Mouse (Mus musculus): ENCODE measurements around the gene Efna5. TPM values are rescaled to one million over a fixed set of nuclear protein-coding genes. Genes with fewer than 3 reads are reported as not detected.

The Efna5 gene
- polyA plus RNA-seq, 1 experiment: 0.46 TPM

GRCm38 (mm10) chr17:62675811-62676255, 205.3 kb downstream of the Efna5 start:
- 66% methylated on average over 5 of the region's 5 CpGs for WGBS
- Histone ChIP-seq H3K4me3 (ENCODE audit: low read depth, low read length) (no peak overlapping the region), H3K36me3 (ENCODE audit: control insufficient read depth, insufficient read depth, low read length) (no peaks in the 10 kb centered on the region), H3K4me1 (ENCODE audit: control insufficient read depth, insufficient read depth, insufficient read length, low read length) (no peaks in the 10 kb centered on the region), H3K27ac (ENCODE audit: insufficient read depth, low read depth, low read length) (no peak overlapping the region), H3K27me3 (ENCODE audit: control insufficient read depth, insufficient read depth, low read length) (no peaks in the 10 kb centered on the region)
- TF ChIP-seq CTCF (IDR thresholded peaks at IDR 0.05; ENCODE audit: extremely low read depth, insufficient read length, insufficient replicate concordance, low read depth, low read length) (no peak), POLR2A (IDR thresholded peaks at IDR 0.05; ENCODE audit: low read depth, low read length) (no peak)

- Histone ChIP-seq H3K36me3 (ENCODE audit: control insufficient read depth, insufficient read depth, low read length) (no peaks in the 10 kb centered on the region), H3K27ac (ENCODE audit: insufficient read depth, low read depth, low read length) (no peak overlapping the region), H3K27me3 (ENCODE audit: control insufficient read depth, insufficient read depth, low read length) (no peaks in the 10 kb centered on the region), H3K4me1 (ENCODE audit: control insufficient read depth, insufficient read depth, insufficient read length, low read length) (no peaks in the 10 kb centered on the region), H3K4me3 (ENCODE audit: low read depth, low read length) (no peak overlapping the region)
- TF ChIP-seq CTCF (IDR thresholded peaks at IDR 0.05; ENCODE audit: extremely low read depth, insufficient read length, insufficient replicate concordance, low read depth, low read length) (no peak), POLR2A (IDR thresholded peaks at IDR 0.05; ENCODE audit: low read depth, low read length) (no peak)
- WGBS: 45% methylated on average over 8 of the region's 8 CpGs
Observed at GRCm38 (mm10) chr17:62672068-62672467, 209.0 kb downstream of the Efna5 start.

- Histone ChIP-seq H3K4me3 (ENCODE audit: low read depth, low read length) (no peak overlapping the region), H3K27me3 (ENCODE audit: control insufficient read depth, insufficient read depth, low read length) (no peaks in the 10 kb centered on the region), H3K27ac (ENCODE audit: insufficient read depth, low read depth, low read length) (no peak overlapping the region), H3K4me1 (ENCODE audit: control insufficient read depth, insufficient read depth, insufficient read length, low read length) (no peaks in the 10 kb centered on the region), H3K36me3 (ENCODE audit: control insufficient read depth, insufficient read depth, low read length) (no peaks in the 10 kb centered on the region)
- TF ChIP-seq POLR2A (IDR thresholded peaks at IDR 0.05; ENCODE audit: low read depth, low read length): no peak
- no peak for TF ChIP-seq CTCF (IDR thresholded peaks at IDR 0.05; ENCODE audit: extremely low read depth, insufficient read length, insufficient replicate concordance, low read depth, low read length)
- WGBS: 84% methylated on average over 6 of the region's 6 CpGs
Observed at GRCm38 (mm10) chr17:62666761-62667160, 214.4 kb downstream of the Efna5 start.

GRCm38 (mm10) chr17:62665823-62666222, 215.3 kb downstream of the Efna5 start:
- WGBS: 83% methylated on average over 7 of the region's 7 CpGs
- H3K4me1 ChIP-seq (ENCODE audit: control insufficient read depth, insufficient read depth, insufficient read length, low read length): no peaks in the 10 kb centered on the region
- TF ChIP-seq POLR2A (IDR thresholded peaks at IDR 0.05; ENCODE audit: low read depth, low read length) (no peak), CTCF (IDR thresholded peaks at IDR 0.05; ENCODE audit: extremely low read depth, insufficient read length, insufficient replicate concordance, low read depth, low read length) (no peak)

GRCm38 (mm10) chr17:62664709-62665108, 216.4 kb downstream of the Efna5 start:
- no peak overlapping the region for H3K27ac ChIP-seq (ENCODE audit: insufficient read depth, low read depth, low read length)
- no peak for TF ChIP-seq CTCF (IDR thresholded peaks at IDR 0.05; ENCODE audit: extremely low read depth, insufficient read length, insufficient replicate concordance, low read depth, low read length)
- no peak for TF ChIP-seq POLR2A (IDR thresholded peaks at IDR 0.05; ENCODE audit: low read depth, low read length)
- WGBS: 84% methylated on average over 2 of the region's 2 CpGs

More at GRCm38 (mm10) chr17:62665823-62666222, 215.3 kb downstream of the Efna5 start:
- Histone ChIP-seq H3K4me3 (ENCODE audit: low read depth, low read length) (no peak overlapping the region), H3K36me3 (ENCODE audit: control insufficient read depth, insufficient read depth, low read length) (no peaks in the 10 kb centered on the region), H3K27me3 (ENCODE audit: control insufficient read depth, insufficient read depth, low read length) (no peaks in the 10 kb centered on the region), H3K27ac (ENCODE audit: insufficient read depth, low read depth, low read length) (no peak overlapping the region)

GRCm38 (mm10) chr17:62661801-62662200, 219.3 kb downstream of the Efna5 start:
- WGBS: 61% methylated on average over 7 of the region's 7 CpGs
- no peaks in the 10 kb centered on the region for H3K4me1 ChIP-seq (ENCODE audit: control insufficient read depth, insufficient read depth, insufficient read length, low read length)
- no peaks in the 10 kb centered on the region for H3K27me3 ChIP-seq (ENCODE audit: control insufficient read depth, insufficient read depth, low read length)
- TF ChIP-seq POLR2A (IDR thresholded peaks at IDR 0.05; ENCODE audit: low read depth, low read length) (no peak), CTCF (IDR thresholded peaks at IDR 0.05; ENCODE audit: extremely low read depth, insufficient read length, insufficient replicate concordance, low read depth, low read length) (no peak)
- H3K27ac ChIP-seq (ENCODE audit: insufficient read depth, low read depth, low read length): no peak overlapping the region
- no peak overlapping the region for H3K4me3 ChIP-seq (ENCODE audit: low read depth, low read length)
- H3K36me3 ChIP-seq (ENCODE audit: control insufficient read depth, insufficient read depth, low read length): no peaks in the 10 kb centered on the region

More at GRCm38 (mm10) chr17:62664709-62665108, 216.4 kb downstream of the Efna5 start:
- no peaks in the 10 kb centered on the region for H3K27me3 ChIP-seq (ENCODE audit: control insufficient read depth, insufficient read depth, low read length)
- H3K4me1 ChIP-seq (ENCODE audit: control insufficient read depth, insufficient read depth, insufficient read length, low read length): no peaks in the 10 kb centered on the region
- no peak overlapping the region for H3K4me3 ChIP-seq (ENCODE audit: low read depth, low read length)
- no peaks in the 10 kb centered on the region for H3K36me3 ChIP-seq (ENCODE audit: control insufficient read depth, insufficient read depth, low read length)

- Histone ChIP-seq H3K36me3 (ENCODE audit: control insufficient read depth, insufficient read depth, low read length) (no peaks in the 10 kb centered on the region), H3K4me1 (ENCODE audit: control insufficient read depth, insufficient read depth, insufficient read length, low read length) (no peaks in the 10 kb centered on the region), H3K27ac (ENCODE audit: insufficient read depth, low read depth, low read length) (no peak overlapping the region), H3K4me3 (ENCODE audit: low read depth, low read length) (no peak overlapping the region), H3K27me3 (ENCODE audit: control insufficient read depth, insufficient read depth, low read length) (no peaks in the 10 kb centered on the region)
- TF ChIP-seq POLR2A (IDR thresholded peaks at IDR 0.05; ENCODE audit: low read depth, low read length) (no peak), CTCF (IDR thresholded peaks at IDR 0.05; ENCODE audit: extremely low read depth, insufficient read length, insufficient replicate concordance, low read depth, low read length) (no peak)
- 89% methylated on average over 14 of the region's 14 CpGs for WGBS
Observed at GRCm38 (mm10) chr17:62659501-62660175, 221.5 kb downstream of the Efna5 start.
